Mouse (Mus musculus) megakaryocyte-erythroid progenitor cell, adult 5 weeks (primary cell): Measurements from ENCODE around the gene Hgfac. TPM values are rescaled to one million over a fixed set of nuclear protein-coding genes. Genes with fewer than 3 reads are reported as not detected.

ENCODE experiments used
- polyA plus RNA-seq: library from polyadenylated mRNA; stranded (reverse); fragments of >175 nt; gene quantifications from 2 replicates; pipeline ENCODE4 v1.2.3, GENCODE M21; 2012

Hgfac gene
- polyA plus RNA-seq: 0.37 and 0.67 TPM in 2 replicates

DNA sequence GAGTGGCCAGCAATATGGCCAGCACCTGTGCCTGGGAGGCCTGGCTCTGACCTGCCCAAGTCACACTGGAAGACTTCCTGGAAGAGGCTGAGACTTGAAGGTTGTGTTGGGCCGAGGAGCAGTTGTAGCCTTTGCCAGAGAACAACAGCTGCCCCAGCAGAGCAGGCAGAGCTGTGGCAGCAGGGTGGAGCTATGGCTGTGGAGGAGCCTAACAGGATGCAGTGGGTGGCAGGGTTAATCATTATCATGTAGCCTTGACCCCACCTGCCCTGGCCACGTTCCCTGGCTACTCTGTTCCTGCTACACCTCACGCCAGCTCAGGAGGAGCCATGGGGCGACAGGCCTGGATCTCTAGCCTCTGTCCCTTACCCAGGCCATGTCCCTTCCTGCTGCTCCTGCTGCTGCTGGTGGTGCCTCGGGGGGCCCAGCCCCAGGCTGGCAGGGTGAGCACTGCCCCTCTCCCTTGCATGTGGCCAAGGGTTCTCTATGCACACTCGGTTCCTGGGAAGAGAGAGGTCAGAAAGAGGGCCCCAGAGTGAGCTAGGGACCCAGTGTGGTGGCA lies at the start of gene Hgfac:
Gene Hgfac, plus strand, starts transcription at position 242 of the 562 bp plus-strand sequence.

DNA sequence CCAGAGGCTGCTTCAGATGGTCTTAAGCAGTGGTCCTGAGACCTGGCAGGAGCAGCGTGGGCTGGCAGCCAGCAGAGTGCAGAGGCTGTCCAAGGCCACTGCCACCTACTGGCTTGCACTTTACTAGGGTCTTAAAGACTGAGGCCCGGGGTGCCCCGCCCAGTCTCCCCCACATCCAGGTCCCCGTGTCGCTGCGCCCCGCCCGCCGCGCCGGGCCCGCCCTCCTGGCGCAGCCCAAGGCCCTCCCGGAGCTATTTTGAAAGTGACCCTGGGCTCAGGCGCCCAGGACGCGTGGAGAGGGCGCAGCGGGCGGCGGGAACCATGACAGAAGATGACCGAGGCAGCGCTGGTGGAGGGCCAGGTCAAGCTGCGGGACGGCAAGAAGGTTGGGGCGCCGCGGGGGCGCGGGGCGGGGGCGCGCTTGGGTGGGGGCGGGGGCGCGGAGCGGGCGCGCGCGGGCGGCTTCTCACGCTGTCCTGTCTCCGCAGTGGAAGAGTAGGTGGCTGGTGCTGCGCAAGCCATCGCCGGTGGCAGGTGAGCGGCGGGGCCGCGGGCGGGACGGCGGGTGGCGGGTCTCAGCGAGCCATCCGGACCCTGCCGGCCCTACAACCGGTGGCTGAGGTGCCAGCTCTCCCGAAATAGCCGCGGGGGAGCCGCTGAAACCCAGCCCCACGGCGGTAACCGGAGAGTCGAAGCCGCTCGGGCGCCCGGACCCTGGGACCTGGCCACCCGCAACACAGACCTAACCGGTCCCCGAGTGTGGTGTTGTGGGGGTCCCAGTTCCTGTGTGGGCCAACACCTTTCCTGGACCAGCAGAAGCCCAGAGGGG lies 15.5 kb downstream of the Hgfac start, which contains the start of gene Dok7:
Gene Dok7, plus strand, starts transcription at position 163 of the 829 bp plus-strand sequence.

Other genes starting within 250 kb of the Hgfac start
- 1.5 and 4.3 TPM in 2 replicates for gene Msantd1, start 133.5 kb upstream of the Hgfac start, polyA plus RNA-seq
- 20.8 and 29.4 TPM in 2 replicates for gene Rgs12, start 92.1 kb upstream of the Hgfac start, polyA plus RNA-seq
- gene Dok7, start 15.3 kb downstream of the Hgfac start, polyA plus RNA-seq: 0.57 and 0.63 TPM in 2 replicates
- 36.0 and 49.8 TPM in 2 replicates for gene Lrpap1, start 64.3 kb downstream of the Hgfac start, polyA plus RNA-seq
- 0.03 TPM in 1 of 2 replicates, not detected in the other for gene Adra2c, start 236.8 kb downstream of the Hgfac start, polyA plus RNA-seq